Mouse (Mus musculus): Measurements from ENCODE around the gene Slc25a54.

The Slc25a54 gene

GRCm38 (mm10) chr3:109080169-109080568 lies at the start of gene Slc25a54:
TSS of gene Slc25a54 (plus strand) at chr3:109080469.
- DNase-seq (ENCODE audit: low spot score in 2 of 2): no peak

- DNase-seq (ENCODE audit: low spot score in 2 of 2): no peak
Measured at GRCm38 (mm10) chr3:109030817-109031216, 49.5 kb upstream of the Slc25a54 start.

DNA sequence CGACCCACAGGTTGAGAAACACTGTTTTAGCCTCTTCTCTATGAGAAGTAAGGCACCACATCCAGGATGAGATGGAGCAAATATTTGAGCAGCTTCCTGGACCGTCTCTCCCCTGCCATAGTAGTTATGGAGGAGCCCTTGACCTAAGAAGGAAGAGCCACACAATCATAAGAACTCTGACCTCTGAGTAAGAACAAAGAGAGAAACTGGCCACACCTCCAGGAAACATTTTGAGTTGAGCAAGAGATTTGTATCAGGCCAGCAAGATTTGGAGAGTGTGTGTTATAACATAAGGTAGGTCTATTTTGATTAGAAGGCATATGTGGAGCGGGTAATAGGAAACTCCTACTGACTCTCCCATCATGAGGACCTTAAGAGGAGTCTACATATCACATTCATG lies 48.6 kb upstream of the Slc25a54 start:
- no peak for DNase-seq (ENCODE audit: low spot score in 2 of 2)

DNA sequence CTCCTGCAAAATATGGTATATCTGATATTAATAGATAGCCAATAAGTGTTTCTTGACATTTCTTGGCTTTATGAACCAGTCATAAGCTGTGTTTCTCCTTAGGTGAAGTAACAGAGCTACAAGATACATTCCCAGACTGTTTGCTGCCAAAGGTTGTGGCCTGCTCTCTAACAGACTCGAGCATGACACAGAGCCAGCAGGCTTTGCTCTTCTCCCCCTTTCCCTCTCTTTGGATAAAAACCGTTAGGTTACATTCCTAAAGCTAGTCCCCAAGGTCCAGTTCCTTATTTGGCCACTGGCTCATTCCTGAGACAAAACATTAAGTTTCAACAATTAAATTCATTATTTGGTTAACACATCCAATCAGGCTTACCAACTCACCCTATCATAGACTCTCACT lies 48.0 kb upstream of the Slc25a54 start:
- no peak for DNase-seq (ENCODE audit: low spot score in 2 of 2)

DNA sequence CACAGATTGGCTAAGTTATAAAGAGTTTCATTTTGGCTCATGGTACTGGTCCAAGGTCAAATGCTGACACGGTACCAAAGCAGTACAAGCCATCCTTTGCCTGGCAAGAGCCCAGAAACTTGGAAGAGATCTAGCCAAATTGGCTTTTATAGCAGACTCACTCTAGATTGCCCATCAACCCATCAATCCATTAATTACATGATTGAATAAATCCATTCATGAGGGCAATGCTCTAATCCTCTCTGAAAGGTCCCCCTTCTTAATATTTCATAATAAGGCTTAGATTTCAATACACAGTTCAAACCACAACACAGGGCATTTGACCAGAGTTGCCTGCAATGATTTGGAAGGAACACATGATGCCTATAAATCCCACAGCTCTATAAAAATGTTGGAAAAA lies 45.9 kb upstream of the Slc25a54 start:
- DNase-seq (ENCODE audit: low spot score in 2 of 2): no peak

DNA sequence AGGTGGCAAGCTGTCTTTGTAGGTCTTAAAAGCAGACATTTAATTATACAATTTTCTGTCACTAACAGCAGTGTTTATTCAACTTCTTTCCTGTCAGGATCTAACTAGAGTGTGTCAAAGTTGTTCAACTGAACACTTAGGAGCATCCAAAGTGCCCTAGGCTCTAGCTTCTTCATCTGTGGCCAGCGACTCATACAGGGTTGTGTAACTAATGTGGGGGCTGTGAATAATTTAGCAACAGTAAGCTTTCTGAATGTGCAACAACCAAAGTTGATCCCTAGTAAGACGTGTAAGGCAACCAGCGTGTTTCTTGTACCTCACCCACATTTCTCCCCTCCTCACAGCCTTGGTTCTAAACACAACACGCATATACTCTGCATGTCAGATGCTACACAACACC lies 39.4 kb upstream of the Slc25a54 start:
- DNase-seq (ENCODE audit: low spot score in 2 of 2): no peak

DNA sequence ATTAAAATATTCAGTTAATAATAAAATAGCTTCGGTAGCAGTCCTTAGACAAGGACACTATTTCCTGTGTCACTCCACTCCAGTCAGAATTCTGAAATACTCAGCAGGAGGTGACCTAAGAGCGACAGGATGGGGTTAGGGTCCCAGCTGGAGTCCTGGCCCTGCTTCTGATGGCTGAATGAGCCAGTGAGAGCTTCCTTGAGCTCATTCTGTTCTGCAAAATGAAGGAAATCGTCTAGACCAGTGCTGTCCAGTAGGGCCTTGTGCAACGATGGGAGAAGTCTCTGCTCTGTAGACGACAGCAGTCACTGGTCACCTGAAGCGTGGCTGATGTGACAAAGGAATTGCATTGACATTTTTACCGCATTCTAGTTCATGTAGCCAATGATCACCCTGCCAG lies 36.9 kb upstream of the Slc25a54 start:
- DNase-seq (ENCODE audit: low spot score in 2 of 2): no peak

DNA sequence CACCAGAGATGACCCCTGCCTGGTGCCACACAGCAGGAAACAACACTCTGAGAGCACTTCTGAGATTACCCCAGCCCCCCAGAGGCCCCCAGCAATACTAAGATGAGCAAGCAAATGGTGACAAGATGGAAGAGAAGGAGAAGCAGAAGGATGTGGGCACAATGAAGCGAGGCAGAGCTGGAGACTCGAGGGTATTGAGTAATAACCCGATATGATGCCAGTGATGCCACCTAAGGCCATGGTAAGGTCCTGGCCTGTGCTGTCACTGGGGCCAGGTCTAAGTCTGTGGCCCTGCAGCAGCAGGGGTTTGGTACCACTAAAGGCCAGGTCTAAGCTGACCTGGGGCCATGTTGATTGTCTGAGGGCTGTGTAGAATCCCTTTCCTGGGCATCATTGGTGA lies 33.8 kb upstream of the Slc25a54 start:
- no peak for DNase-seq (ENCODE audit: low spot score in 2 of 2)

GRCm38 (mm10) chr3:109047707-109048283 lies 32.5 kb upstream of the Slc25a54 start:
- DNase-seq (ENCODE audit: low spot score in 2 of 2): no peak

DNA sequence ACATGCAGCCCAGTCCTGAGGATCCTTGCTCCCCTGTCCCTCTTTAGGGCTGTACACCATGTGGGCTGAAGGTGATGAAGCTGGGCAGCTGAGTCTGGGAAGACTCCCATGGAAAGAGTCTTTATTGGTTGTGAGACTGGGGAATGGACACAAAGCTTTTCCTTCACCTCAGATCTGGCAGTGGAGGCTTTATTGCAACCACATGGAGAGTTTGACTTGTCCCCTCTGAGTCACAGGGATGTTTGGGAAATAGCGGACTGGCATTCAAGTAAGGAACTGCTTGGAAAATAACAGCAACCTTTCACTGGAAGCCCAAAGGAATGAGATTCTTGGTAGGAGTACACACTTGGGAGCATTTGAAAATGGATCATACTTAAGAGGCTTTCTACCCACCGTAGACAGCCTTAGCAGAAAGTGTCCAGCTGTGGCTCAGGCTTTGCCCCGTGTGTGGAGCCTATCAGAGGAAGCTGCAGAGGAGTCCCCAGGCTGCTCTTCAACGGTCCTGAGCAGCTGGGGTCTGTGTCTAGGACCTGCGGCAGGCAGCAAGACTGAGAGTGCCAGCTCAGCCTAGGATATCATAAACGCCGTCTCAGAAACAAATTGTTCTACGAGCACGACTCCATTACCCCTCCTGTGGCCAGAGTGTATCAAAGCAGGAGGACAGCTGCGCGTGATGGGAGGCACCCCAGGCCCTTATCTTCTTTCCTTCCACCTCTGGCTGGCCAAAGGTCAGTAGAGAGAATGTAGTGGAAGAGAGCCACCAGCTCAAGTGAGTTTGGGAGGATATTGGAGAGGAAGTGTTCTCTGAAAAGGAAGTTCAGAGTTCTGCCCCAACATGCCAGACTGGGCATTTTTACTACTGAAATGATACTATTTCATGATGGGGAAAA lies 29.0 kb upstream of the Slc25a54 start:
- DNase-seq (ENCODE audit: low spot score in 2 of 2): no peak

- DNase-seq (ENCODE audit: low spot score in 2 of 2): no peak
Measured at GRCm38 (mm10) chr3:109051946-109052331, 28.3 kb upstream of the Slc25a54 start.

DNA sequence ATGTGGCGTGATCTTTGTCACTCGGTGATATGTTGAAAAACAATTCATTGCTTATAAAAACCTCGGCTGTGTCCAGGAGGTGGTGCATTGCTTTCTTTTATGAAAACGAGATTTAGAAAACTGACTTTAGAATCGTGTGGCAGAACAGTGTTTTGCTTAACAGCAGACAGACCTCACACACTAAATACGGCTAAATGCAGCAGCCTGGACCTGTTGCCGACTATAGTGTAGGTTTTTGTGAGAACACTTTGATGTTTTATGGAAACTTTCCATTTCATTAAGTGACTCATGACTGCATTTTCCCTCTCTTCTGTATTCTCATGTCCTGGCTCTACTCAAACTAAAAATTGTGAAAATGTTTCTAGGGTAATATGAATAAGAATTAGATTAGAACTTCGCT lies 20.4 kb upstream of the Slc25a54 start:
- no peak for DNase-seq (ENCODE audit: low spot score in 2 of 2)

DNA sequence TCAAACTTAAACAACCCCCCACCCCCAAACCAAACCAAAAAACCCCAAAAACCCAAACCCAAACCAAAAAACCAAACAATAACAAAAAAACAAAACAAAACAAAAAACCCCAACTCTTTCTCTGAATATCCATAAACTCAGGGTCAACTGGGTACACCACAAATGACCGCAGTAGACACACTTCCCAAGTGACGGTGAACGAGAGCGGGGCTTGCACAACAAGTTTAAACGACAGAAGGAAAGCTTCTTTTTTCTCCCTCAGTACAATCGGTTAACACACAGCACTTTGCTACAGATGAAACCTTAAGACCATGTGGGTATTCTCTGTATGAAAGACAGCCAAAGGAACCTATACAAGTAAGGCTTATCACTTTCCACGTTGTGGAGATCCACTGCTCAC lies 17.9 kb upstream of the Slc25a54 start:
- DNase-seq (ENCODE audit: low spot score in 2 of 2): no peak

GRCm38 (mm10) chr3:109062989-109063388 lies 17.3 kb upstream of the Slc25a54 start:
- peak in 1 of 2 experiments; percentile 55 for DNase-seq (ENCODE audit: low spot score in 2 of 2)

DNA sequence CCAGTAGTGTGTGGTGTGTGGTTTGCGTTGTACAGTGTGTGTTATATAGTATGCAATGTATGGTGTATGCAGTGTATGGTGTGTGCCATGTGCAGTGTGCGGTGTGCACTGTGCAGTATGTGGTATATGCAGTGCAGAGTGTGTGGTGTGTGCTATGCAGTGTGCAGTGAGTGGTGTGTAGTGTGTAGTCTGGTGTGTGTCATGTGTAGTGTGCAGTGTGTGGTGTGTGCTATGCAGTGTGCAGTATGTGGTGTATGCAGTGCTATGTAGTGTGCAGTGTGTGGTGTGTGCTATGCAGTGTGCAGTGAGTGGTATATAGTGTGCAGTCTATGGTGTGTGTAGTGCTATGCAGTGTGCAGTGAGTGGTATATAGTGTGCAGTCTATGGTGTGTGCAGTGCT lies 4.1 kb downstream of the Slc25a54 start:
- DNase-seq (ENCODE audit: low spot score in 2 of 2): no peak

GRCm38 (mm10) chr3:109088460-109088859 lies 8.2 kb downstream of the Slc25a54 start:
- DNase-seq (ENCODE audit: low spot score in 2 of 2): no peak

- DNase-seq (ENCODE audit: low spot score in 2 of 2): no peak
Measured at GRCm38 (mm10) chr3:109104702-109105101, 24.4 kb downstream of the Slc25a54 start.

- no peak for DNase-seq (ENCODE audit: low spot score in 2 of 2)
Measured at GRCm38 (mm10) chr3:109117136-109117535, 36.9 kb downstream of the Slc25a54 start.

DNA sequence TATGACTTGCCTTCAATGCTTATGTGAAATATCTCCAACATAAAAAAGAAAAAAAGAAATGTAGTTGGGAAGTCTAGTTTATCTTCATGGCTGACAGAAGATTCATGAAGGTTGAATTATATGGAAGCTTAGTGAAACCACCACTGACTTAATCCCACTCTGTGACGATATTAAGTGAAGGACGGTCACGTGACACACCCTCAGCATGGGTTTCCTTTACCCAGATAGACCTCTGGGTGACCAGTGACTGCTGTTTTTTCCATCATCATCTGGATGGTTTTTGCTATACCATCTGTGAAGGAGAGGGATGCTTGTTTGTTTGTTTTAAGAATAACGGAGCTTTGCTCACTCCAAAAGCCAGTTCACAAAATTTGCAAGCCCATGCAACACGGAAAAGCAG lies 39.3 kb downstream of the Slc25a54 start:
- no peak for DNase-seq (ENCODE audit: low spot score in 2 of 2)

- no peak for DNase-seq (ENCODE audit: low spot score in 2 of 2)
Measured at GRCm38 (mm10) chr3:109119973-109120372, 39.7 kb downstream of the Slc25a54 start.

DNA sequence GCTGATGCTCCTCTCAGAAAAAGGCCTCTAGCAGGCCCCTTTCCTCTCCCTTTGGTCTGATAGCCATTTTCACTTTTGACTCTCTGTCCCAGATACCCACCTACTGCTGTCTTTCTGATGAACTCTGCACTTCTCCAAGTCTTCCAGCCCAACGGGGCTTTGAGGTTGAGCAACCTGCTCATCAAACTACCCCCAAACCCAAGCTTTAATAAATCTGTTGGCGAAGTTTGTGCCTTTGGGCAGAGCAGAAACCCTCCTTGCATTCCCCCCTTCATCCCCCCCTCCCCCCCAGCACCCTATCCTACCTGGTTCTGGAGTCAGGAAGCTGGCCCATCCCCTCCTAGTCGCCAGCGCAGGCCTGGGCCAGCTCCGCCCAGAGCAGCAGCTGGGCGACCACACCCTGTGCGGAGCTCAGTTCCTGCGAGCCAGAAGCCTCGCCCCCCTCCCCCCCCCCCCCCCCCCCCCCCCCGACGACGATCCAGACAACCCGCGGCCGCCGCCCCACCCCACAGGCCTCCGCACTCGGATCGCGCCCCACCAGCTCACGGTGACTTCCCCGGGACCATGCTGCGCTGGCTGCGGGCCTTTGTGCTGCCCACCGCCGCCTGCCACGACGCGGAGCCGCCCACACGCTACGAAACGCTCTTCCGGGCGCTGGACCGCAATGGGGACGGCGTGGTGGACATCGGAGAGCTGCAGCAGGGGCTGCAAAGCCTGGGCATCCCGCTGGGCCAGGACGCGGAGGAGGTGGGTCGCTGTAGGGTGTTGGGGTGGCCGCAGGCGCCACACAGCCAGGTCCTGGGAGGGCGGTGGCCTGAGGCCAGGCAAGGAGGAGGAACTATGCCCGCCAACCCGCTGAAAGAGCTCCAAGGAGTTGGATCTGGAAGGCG lies 42.6 kb downstream of the Slc25a54 start, which contains the start of gene Slc25a24:
Slc25a24 (plus strand) TSS at position 509 of the 890 bp plus-strand sequence.
- peak in 1 of 2 experiments; percentile 43 for DNase-seq (ENCODE audit: low spot score in 2 of 2)

GRCm38 (mm10) chr3:109123531-109123981 lies 43.3 kb downstream of the Slc25a54 start:
- DNase-seq (ENCODE audit: low spot score in 2 of 2): no peak

Data from thymus, postnatal 10 days (tissue).